Mouse (Mus musculus) hematopoietic stem cell, adult 5-6 weeks (primary cell): ENCODE results near the gene Tiparp. TPM values are rescaled to one million over a fixed set of nuclear protein-coding genes. Genes with fewer than 3 reads are reported as not detected.

Experiments
- ATAC-seq, 2 experiments: fragments of 125-278 bp in 1 of 2; replicated peaks in 1 of 2; 2 replicates each; pipeline ENCODE4 v1.8.0; 2016 to 2017; ENCODE audit warnings: inconsistent platforms in 2 of 2, mild to moderate bottlenecking in 2 of 2, moderate number of reproducible peaks in 2 of 2, low read depth in 1 of 2, moderate TSS enrichment in 1 of 2; ENCODE audit not compliant: low FRiP score in 2 of 2, poor library complexity in 2 of 2, severe bottlenecking in 2 of 2, insufficient read depth in 1 of 2, low TSS enrichment in 1 of 2
- total RNA-seq: library from RNA; stranded (forward); fragments of 172-1452, 232-1000 nt; gene quantifications from 2 replicates; pipeline ENCODE4 v1.2.3, GENCODE M21; 2017

Gene Tiparp
- total RNA-seq, 1 experiment from 2014 or later: 50.8 TPM

DNA sequence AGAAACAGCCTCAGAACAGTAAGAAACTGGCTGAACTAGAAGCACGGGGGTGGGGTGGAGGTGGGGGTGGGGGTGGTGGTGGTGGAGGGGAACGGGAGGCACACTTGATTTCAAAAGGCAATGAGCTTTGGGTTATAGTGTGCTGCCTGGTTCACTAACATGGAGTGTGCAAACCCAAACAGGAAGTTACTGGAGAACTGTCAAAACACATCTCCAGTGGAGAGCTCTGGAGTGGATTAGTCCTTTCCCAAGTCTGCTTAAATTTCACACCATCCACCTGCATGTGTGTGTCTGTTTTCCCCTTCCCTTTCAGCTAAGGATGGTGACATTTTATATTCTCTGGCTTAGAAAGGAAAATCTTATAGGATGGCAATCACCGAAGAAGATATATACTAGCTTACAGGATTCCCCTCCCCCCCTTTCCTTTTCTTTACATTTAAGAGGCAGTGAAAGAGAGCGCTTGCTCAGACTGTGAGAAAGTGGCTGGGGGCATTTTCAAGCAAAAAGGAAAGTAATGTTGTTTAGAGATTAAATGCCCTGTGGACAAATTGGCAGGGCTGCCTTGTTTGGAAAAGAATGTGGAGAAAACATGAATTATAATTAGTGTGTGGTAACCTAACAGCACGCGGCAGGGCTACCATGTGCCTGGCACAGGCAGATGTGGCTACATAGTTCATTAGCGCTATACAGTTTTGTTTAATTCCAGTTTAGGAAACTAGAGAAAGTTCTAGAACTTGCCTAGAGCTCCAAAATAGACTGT is 70.0 kb downstream of the Tiparp start:
- no peak for ATAC-seq

DNA sequence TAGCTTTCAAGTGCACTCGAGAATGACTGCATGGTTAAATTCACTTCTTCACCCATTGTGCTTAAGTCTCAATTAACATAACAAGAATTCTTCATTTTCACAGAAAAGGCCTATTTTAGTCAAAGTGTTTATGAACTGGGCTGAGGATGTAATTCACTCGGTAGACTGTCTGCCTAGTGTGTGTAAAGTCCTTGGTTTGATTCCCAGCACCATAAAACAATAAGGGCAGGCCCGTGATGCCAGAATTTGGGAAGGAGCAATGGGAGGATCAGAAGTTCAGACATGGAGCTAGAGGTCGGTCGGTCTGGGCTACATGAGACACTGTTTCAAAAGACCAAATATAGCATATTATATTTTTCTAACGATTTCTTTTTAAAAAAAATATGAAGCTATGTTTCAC is 70.9 kb downstream of the Tiparp start:
- no peak for ATAC-seq

DNA sequence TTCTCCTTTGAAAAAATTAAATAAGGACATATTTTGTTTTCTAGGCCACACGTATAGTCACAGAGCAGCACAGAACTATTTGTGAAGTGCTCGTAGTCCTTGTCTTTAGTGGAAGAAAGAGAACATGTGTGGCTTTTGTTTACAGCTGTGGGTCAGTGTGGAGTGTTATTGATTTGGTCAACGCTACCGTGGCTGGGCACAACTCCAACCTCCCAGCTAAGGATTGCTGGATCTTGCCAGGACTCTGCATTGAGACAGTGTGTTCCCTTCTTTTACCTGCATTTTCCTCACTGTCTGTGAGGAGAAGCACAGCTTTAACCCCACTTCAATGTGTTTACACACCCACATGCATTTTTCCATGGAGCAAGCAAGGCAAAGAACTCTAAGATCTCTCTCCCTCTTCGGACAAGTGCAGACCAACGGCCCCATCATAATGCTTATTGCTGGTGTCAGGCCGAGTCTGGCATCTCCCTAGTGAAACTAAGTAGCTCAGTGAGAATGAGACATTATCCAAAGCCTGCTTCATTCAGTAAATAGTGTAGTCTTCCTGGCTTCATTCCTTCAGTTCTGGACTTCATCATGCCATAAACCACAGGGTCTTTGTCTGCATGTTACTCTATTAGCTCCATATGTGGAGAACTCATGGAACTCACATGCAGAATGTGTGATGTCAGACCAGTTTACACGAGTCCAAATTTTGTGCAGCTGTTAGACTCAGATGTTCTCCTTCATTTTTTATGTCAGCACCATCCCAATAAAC is 73.3 kb downstream of the Tiparp start:
- no peak for ATAC-seq

DNA sequence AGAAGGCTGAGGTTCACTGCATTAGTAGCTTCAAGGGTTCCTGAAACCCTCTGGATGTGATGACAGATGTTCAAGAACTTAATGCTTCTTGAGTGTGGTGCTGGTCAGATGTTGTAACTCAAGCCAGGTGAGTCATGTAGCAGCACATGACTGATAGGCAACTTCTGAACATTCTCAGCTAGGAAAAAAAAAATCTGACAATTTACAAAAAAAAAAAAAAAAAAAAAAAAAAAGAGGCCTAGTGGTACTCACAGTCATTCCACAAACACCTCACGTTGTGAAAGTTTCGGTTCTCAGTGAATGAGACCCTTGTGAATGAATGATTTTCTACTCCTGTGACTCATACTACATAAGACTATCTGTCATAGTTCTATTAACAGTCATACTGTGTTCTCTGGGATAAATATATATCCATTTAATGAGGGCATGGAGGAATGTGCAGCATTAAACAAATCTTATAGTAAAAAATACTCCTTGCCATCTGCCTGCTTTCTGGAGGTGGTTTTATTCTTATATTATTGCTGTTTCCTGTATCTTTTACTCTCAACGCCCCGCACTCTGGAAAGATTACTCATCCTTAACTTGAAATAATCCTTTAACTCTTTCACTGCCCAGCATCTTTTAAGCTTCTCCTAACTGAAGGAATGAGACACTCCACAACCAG is 75.3 kb downstream of the Tiparp start:
- ATAC-seq: no peak

Other genes with a start within 250 kb of the Tiparp start
- 237 and 247 TPM in 2 replicates for gene Ssr3, start 135.8 kb upstream of the Tiparp start, total RNA-seq
- gene Lekr1, start 137.8 kb downstream of the Tiparp start, total RNA-seq: 6.1 and 6.7 TPM in 2 replicates